Mouse (Mus musculus) right cerebral cortex, postnatal 36 days (tissue): ENCODE measurements at regions not wholly inside any gene's neighbourhood (a gene's known extent, or its start where the extent isn't known, plus 50 kb on each side); places are given as distances from the start of the nearest gene placed in this dataset.

Source experiments
- DNase-seq, 2 experiments: peaks; one replicate each; pipeline ENCODE4 v3.0.0; 2022; ENCODE audit warnings: low spot score in 2 of 2, mixed read lengths in 1 of 2

- DNase-seq, result no peak
These were observed 54.6 kb downstream of the Sox4 start for GRCm38 (mm10) chr13:28898900-28899299.

- no peak for DNase-seq
These were observed 60.6 kb downstream of the Sox4 start for GRCm38 (mm10) chr13:28892896-28893295.

DNA sequence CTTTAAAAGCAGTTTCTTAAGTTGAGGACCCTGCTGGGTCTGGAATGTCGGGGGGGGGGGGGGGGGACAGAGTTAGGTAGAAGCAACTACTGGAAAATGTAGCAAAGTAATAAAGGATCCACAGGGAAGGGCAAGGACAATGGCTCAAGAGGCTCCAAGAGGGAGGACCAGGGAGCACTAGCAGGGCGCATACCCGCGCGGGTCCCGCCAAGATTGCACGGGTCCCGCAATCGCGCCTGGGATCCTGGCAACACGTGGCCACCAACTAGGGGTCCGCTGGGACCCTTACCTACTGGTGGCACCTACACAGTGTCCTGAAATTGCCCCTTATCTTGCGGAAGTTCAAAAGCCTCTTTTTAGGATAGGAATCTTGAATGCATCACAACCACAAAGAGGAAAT lies 66.4 kb downstream of the Sox4 start:
- no peak for DNase-seq

DNA sequence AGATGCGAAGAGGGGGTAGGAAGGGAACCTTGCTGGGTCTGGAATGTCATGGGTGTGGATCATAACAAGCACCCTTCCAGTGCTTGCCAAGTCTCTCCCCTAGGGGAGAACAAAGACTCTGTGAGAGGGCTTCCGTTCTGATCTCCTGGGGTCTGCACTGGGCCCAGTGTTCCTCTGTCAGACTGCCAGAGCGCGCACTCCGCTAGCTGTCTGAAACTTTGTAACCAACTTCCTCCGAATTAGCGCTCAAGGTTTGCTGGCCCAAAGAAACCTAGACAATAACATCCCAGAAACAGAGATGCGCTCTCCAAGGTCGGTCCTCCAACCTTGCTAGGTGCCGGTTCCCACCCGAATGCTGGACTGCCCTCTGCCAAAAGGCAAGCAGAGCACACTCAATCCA lies 66.8 kb downstream of the Sox4 start:
- DNase-seq, result no peak

DNA sequence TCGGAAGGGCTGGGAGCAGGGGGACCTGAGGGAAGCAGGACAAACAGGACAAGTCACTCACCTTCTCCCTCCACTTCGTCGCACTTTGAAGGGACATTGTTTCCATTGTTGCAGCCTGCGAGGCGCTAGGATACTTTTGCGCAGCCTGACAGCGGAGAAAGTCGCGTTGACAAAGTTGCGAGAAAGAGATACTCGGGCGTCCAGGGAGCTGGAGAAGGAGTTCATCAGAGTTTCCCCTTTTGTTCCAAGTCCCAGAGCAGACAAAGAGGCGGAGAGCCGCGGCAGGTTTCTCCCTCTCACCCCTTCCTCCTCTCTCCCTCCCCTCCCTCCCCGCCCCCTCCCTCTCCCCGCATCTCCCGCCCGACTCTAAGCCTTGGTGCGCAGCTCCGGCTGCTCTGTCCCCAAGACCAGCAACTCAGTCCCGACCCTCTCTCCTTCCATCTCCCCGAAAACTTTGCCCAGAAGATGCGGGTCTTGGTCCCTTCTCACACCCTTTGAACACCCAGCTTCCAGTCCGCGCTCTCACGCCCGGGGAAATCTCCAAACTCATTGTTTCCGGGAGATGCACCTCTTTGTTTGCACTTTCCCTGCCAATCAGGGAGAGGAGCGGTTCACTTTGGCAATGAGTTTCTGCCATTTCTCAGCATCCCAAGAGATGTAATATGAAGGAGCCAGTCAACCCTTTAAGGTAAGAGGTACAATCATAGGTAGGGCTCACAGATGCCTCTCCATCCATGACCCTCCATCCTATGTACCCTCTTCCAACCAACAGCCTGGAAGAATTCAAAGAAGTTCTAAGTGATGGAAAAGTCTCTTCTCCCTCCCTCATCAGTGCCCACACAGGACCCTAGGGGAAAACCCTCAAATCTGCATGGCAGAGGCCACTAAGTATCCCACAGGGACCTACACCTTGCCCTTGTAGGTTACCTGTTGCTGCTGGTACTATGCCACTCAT lies 68.2 kb downstream of the Sox4 start:
- no peak for DNase-seq

GRCm38 (mm10) chr13:28884191-28884820 lies 69.2 kb downstream of the Sox4 start:
- DNase-seq, result no peak

DNA sequence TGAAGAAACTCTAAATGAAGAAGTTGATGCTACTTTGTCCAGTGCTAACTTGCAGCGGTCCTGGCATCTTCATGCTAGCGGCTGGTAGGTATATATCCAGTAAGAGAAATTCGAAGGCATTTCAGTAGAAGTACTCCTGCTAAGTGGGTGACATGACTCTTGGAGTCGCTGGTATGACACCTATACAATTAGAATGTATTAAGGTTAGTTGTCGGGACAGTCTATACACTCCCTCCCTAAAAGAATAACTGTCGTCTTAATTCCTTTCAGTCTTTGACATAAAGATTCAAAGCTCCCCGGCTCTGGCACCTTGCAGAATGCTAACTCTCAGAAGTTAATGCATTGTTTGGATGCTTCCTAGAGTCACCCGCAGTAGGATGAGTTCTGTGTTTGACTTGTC lies 70.1 kb downstream of the Sox4 start:
- DNase-seq, result no peak

DNA sequence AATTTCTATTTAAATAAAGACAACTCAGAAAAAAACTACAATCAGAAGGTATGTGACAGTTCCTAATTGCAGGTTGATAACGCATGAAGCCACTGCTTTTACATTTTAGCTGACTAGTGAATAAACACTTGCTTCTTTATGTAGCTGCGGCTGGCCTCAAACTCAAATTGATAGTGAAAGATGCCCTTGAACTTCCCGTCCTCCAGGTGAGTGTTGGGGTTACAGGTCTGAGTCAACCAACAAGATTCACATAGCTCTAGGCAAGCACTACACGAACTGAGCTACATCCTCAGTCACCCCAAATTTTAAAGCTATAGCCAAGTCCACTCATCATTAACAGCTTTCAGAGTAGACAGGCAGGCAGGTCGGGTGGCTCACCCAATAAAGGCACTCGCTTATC lies 72.6 kb downstream of the Sox4 start:
- DNase-seq, result no peak

DNA sequence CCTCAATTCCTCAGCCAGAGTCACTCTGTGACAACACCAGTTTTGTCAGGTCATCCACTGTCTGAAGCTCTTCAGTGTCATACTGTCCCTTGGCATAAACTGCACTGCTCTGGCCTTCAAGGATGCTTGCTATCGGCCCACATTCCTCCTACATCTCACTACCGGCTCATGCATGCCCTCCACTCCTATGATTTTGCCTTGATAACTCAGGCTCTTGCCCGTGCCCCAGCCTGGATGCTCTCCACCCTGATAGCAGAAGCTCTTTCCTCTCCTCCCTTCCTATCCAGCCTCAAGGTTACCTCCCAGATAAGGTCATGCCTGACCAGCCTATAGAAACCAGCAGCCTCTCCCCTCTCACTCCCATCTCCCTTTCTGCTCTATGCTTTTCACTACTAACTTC lies 74.8 kb downstream of the Sox4 start:
- DNase-seq, result no peak

- no peak for DNase-seq
These were observed 76.7 kb downstream of the Sox4 start for GRCm38 (mm10) chr13:28876771-28877170.

DNA sequence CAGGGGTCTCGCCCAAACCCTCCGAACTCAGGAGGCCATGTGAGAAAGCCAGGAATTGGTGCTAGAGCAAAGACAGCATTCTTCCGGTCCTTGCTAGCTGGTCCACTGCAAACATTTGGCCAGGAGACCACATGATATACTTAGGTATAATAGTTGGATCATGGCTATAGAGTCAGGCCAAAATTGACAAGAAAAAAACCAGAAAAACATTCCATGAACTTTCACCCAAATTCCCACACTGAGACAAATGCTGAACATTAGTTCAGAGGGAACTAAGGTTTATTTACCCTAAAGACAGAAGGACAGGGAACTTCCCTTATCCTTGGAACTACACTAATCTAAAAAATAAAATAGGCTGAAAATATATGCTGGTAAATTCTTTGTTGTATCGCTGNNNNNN lies 82.8 kb downstream of the Sox4 start:
- no peak for DNase-seq

GRCm38 (mm10) chr13:28867210-28867609 lies 86.3 kb downstream of the Sox4 start:
- DNase-seq, result no peak

DNA sequence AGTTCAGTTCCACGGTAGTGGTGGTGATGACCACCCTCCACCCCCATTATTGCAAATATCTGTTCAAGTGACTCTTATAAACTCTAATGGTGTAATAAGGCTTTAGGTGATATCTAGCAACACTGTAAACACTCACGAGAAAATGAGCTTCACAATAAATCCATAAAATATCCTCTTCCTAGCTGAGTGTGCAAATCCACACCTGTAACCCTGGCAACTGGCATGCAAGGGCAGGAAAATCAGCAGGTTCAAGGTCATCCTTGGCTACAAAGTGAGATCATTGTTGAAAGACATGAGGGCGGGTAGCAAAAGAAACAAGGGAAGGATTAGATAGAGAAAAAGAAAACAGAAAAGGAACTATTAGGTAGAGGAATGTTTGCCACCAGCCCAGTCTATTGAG lies 86.8 kb downstream of the Sox4 start:
- no peak for DNase-seq

- no peak for DNase-seq
These were observed 92.9 kb downstream of the Sox4 start for GRCm38 (mm10) chr13:28860601-28861000.

DNA sequence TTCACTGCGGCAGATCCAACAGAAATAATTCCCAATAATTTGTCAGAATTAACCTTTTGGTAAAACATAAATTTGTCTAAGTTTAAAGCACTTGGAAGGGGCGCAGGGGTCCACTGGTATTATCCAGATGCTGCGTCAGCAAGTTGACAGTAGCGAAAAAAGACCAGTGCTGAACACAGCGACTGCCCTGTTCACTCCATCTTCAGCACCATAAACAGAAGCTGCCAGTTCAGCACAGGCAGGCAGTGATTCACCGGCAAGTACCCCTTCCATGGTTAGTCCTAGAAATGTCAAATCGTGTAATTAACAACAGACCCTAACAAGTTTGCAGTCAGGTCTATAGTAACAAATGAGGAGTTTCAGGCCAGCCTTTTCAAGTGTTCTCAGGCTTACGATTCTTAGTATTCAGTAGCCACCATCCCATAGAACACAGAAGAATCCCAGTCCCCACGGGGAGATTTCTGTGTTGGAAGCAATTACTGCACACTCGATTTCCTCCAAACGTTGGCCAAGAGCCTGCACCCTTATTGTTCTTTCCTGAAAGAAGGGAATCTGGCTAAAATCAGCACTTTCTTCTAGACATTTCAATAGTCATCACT lies 93.6 kb downstream of the Sox4 start:
- DNase-seq, result no peak

DNA sequence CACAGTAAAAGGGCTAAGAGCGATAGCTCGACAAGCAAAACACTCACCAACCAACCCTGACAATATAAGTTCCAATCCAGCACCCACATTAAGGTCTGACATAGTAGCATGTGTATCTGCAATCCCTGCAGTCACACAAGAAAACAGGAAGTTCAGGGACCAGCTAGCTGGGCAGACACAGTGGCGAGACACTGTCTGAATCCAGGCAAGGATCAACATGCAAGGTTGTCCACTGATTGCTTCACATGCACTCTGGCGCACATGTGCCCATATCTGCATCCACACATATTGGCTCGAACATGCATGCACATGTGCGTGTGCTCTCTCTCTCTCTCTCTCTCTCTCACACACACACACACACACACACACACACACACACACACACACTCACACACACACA lies 95.5 kb downstream of the Sox4 start:
- no peak for DNase-seq

DNA sequence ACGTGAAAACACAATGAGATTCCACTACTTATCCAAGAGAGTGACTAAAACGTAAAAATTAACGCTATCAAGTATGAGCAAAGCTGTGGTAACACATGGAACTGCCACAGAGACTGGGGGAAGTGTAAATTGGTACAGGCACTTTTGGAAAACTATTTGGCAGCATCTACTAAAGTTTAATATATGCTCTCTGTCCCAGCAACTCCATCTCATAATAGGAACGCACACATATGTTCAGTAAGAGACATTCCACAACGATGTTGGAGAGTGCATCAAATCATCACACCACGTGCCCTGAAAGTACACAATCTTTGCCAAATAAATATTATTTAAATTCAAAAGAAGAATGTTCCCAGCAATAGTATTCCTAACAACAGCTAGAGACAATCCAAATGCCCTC lies 96.3 kb downstream of the Sox4 start:
- DNase-seq, result no peak

- DNase-seq, result no peak
These were observed 97.0 kb downstream of the Sox4 start for GRCm38 (mm10) chr13:28856472-28856871.

- no peak for DNase-seq
These were observed 99.3 kb downstream of the Sox4 start for GRCm38 (mm10) chr13:28854247-28854646.

GRCm38 (mm10) chr13:28848305-28848704 lies 105.2 kb downstream of the Sox4 start:
- DNase-seq, result no peak

DNA sequence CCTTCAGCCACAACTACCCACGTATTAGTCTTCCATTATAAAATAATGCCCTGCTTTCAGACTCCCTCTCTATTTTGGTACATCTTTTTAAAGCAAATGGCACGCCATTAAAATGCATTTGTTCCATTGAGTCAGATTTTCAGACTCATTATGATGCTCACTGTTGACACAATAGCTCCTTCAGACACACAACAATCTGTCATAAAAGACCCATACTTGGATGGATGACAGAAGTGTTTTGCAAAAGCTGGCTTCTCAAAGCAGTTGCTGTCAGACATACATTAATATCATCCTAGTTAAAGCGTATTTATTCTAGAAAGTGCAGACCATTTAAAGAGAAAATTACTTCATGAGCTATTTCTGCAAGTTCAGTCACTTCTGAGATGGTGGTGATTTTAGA lies 106.0 kb downstream of the Sox4 start:
- DNase-seq, result no peak

DNA sequence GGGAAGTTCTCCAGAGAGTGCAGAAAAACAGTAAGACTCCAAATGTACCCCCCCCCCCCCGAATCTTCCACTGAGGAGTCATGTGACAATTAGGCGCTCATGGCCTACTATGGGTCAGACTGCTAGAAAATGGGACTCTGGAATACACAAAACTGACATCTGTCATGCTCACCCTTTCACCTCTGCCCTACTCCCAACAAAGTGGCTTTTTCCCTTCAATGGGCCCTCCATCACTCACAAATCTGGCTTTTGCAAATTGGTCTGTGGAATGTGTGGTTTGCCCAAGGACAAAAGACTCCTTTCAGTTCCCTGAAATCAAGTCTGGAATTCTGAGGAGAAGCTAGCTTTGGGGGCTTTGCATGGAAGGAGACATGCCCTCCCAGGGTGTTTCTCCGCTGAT lies 109.0 kb downstream of the Sox4 start:
- DNase-seq, result no peak

- DNase-seq, result no peak
These were observed 110.7 kb downstream of the Sox4 start for GRCm38 (mm10) chr13:28842811-28843210.
